Mouse (Mus musculus): ENCODE data around the gene Fut9. TPM values are rescaled to one million over a fixed set of nuclear protein-coding genes. Genes with fewer than 3 reads are reported as not detected.

Gene Fut9
- polyA plus RNA-seq, 1 experiment: 0.20 TPM

DNA sequence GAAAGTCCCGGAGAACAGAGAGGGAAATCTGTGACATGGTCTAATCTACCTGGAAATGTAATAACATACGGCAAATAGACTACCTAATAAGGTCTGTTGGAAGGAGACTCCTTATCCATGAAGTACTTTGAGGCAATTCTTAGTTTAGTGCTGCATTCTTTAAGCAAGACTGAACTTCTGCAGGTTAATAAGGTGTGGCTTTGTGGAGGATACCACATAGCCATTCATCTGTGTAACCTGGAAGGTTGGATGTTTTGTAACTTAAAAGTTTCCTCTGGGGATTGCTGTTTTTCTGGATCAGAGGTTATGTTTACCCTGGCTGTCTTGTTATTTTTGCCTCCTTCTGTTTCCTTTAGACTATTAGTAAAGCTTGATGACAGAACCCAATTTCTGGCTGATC, 166.8 kb downstream of the Fut9 start:
- no peaks in the 10 kb centered on the region for H3K4me1 ChIP-seq (ENCODE audit: control insufficient read depth, insufficient read depth, low read length)
- H3K4me3 ChIP-seq (replicated peaks; ENCODE audit: control insufficient read depth, low read depth, low read length): no peak overlapping the region
- TF ChIP-seq CTCF (IDR thresholded peaks at IDR 0.05; ENCODE audit: control insufficient read depth, insufficient read depth, low read length) (no peak), POLR2A (IDR thresholded peaks at IDR 0.05; ENCODE audit: borderline replicate concordance, control insufficient read depth, low read depth, low read length) (no peak)
- no peak overlapping the region for H3K27ac ChIP-seq (ENCODE audit: control insufficient read depth, insufficient read depth, low read depth, low read length, poor library complexity)
- WGBS: 70% methylated on average over 2 of the region's 2 CpGs

DNA sequence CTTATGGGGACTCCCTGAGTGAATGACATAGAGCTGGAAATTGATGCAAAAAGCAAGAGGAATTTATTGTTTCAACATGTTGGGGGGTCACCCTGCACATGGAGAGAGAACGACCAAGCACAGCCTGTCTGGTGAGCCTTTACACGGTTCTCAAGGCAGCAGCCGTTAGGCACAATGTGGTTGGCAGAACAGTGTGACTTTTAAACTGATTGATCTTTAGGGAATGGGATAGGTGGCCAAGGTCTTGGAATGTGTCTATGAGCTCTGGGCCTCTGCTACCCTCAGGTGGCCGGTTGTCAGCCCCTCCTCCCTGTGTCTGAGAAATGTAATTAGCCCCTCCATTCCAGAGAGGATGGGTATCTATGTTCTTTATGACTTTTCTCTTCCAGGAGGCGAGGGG, 171.9 kb downstream of the Fut9 start:
- Histone ChIP-seq H3K4me1 (ENCODE audit: control insufficient read depth, insufficient read depth, low read length) (no peaks in the 10 kb centered on the region), H3K4me3 (replicated peaks; ENCODE audit: control insufficient read depth, low read depth, low read length) (no peak overlapping the region), H3K27ac (ENCODE audit: control insufficient read depth, insufficient read depth, low read depth, low read length, poor library complexity) (no peak overlapping the region)
- TF ChIP-seq POLR2A (IDR thresholded peaks at IDR 0.05; ENCODE audit: borderline replicate concordance, control insufficient read depth, low read depth, low read length) (no peak), CTCF (IDR thresholded peaks at IDR 0.05; ENCODE audit: control insufficient read depth, insufficient read depth, low read length) (no peak)
- 68% methylated on average over 5 of the region's 5 CpGs for WGBS

DNA sequence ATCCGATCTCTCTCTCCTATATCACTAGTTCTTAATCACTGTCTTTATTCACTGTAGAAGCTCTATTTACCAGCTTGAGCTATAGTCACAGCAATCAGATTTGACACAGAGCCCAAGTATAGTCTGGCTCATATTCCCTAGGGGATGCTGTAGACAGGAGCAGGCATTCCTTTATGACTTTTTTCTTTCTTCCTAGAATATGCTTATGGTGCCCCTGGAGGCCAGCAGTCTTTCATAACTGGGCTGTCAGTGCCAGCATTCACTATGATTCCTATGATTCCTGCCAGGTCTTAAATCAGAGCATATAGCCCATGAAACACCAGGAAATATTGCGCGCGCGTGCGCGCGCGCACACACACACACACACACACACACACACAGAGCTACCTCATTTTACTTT, 172.6 kb downstream of the Fut9 start:
- Histone ChIP-seq H3K4me3 (replicated peaks; ENCODE audit: control insufficient read depth, low read depth, low read length) (no peak overlapping the region), H3K4me1 (ENCODE audit: control insufficient read depth, insufficient read depth, low read length) (no peaks in the 10 kb centered on the region), H3K27ac (ENCODE audit: control insufficient read depth, insufficient read depth, low read depth, low read length, poor library complexity) (no peak overlapping the region)
- TF ChIP-seq CTCF (IDR thresholded peaks at IDR 0.05; ENCODE audit: control insufficient read depth, insufficient read depth, low read length) (no peak), POLR2A (IDR thresholded peaks at IDR 0.05; ENCODE audit: borderline replicate concordance, control insufficient read depth, low read depth, low read length) (no peak)
- WGBS: 91% methylated on average over 9 of the region's 9 CpGs

DNA sequence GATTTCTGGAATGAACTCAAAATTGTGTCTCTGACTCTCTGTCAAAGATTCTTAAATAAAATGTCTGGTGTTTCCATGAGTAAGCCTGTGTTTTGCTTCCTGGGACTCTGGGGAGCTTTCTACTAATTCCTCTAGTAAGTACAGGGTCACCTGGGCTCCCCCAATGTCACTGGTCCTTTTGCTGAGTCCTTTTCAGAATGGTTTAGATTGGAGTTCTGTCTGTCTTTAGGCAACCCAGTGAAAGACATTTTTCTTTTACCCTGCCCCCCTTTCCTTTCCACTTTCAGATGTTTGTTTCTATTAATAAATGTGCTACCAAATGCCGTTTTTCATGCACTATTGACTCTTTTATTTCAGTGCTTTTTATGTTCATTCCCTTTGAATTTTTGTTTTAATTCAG, 173.0 kb downstream of the Fut9 start:
- 47% methylated on average over 1 of the region's 1 CpGs for WGBS
- Histone ChIP-seq H3K4me3 (replicated peaks; ENCODE audit: control insufficient read depth, low read depth, low read length) (no peak overlapping the region), H3K27ac (ENCODE audit: control insufficient read depth, insufficient read depth, low read depth, low read length, poor library complexity) (no peak overlapping the region), H3K4me1 (ENCODE audit: control insufficient read depth, insufficient read depth, low read length) (no peaks in the 10 kb centered on the region)
- TF ChIP-seq CTCF (IDR thresholded peaks at IDR 0.05; ENCODE audit: control insufficient read depth, insufficient read depth, low read length): no peak
- no peak for TF ChIP-seq POLR2A (IDR thresholded peaks at IDR 0.05; ENCODE audit: borderline replicate concordance, control insufficient read depth, low read depth, low read length)

DNA sequence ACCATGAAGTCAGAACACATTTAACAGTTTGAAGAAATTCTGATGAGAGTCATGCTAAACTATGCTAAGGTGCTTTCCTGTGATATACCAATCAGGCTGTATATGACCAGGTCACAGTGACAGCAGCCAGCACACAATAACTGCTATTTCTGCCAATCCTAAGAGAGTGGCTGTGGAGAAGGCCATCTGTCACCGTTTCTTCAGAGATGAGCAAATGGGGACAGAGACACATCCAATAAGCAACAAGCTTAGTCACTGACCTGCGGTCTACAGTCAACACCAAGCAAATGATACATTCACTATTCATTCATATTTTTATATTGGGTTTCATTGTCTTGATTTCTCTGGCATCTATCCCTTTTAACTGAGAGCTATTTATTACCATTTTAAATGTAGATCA, 176.9 kb downstream of the Fut9 start:
- no peak for TF ChIP-seq POLR2A (IDR thresholded peaks at IDR 0.05; ENCODE audit: borderline replicate concordance, control insufficient read depth, low read depth, low read length)
- no peak for TF ChIP-seq CTCF (IDR thresholded peaks at IDR 0.05; ENCODE audit: control insufficient read depth, insufficient read depth, low read length)
- Histone ChIP-seq H3K4me3 (replicated peaks; ENCODE audit: control insufficient read depth, low read depth, low read length) (no peak overlapping the region), H3K4me1 (ENCODE audit: control insufficient read depth, insufficient read depth, low read length) (no peaks in the 10 kb centered on the region), H3K27ac (ENCODE audit: control insufficient read depth, insufficient read depth, low read depth, low read length, poor library complexity) (no peak overlapping the region)
- WGBS: 76% methylated on average over 2 of the region's 2 CpGs

DNA sequence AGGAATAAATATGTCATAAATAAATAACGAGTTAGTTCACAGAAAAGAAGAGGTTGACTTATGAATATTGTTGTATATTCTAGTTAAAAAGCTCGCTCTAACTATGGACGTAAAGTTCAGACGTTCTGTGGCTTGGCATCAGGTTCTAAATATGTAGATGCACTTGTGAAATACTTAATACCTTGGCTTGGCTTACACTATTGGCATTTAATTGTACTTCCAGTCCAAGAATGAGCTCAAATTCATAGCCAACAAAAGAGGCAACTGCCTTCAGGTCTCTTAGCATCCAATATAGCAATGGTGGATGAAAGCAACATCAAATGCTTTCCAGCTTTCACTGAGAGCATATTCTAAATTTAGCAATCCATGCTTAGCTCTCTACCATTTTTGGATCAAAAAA, 182.7 kb downstream of the Fut9 start:
- no peaks in the 10 kb centered on the region for H3K4me1 ChIP-seq (ENCODE audit: control insufficient read depth, insufficient read depth, low read length)
- 66% methylated on average over 4 of the region's 4 CpGs for WGBS
- no peak for TF ChIP-seq POLR2A (IDR thresholded peaks at IDR 0.05; ENCODE audit: borderline replicate concordance, control insufficient read depth, low read depth, low read length)
- no peak for TF ChIP-seq CTCF (IDR thresholded peaks at IDR 0.05; ENCODE audit: control insufficient read depth, insufficient read depth, low read length)

DNA sequence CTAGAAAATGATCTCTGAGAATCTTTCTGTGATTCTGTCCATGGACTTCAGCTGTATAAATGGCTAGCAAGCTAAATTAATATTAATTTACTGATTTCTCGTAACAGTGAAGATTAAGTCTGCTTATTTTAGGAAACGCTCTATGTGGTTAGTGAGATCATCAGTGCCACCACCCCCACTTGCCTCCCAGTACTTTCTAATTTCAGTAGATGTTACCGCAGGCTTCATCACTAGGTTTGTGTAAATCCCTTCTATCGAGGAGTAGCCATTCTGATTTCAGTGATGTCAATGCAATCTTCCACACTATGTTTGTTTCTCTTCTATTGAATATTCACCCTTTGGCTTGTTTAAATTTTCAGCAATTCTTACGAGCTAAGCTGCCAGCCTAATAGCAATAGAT, 186.6 kb downstream of the Fut9 start:
- WGBS: 76% methylated on average over 5 of the region's 5 CpGs
- no peak for TF ChIP-seq CTCF (IDR thresholded peaks at IDR 0.05; ENCODE audit: control insufficient read depth, insufficient read depth, low read length)
- no peak for TF ChIP-seq POLR2A (IDR thresholded peaks at IDR 0.05; ENCODE audit: borderline replicate concordance, control insufficient read depth, low read depth, low read length)
- no peak overlapping the region for H3K4me3 ChIP-seq (replicated peaks; ENCODE audit: control insufficient read depth, low read depth, low read length)
- H3K27ac ChIP-seq (ENCODE audit: control insufficient read depth, insufficient read depth, low read depth, low read length, poor library complexity): no peak overlapping the region
- no peaks in the 10 kb centered on the region for H3K4me1 ChIP-seq (ENCODE audit: control insufficient read depth, insufficient read depth, low read length)

More for the DNA sequence above, 182.7 kb downstream of the Fut9 start:
- Histone ChIP-seq H3K27ac (ENCODE audit: control insufficient read depth, insufficient read depth, low read depth, low read length, poor library complexity) (no peak overlapping the region), H3K4me3 (replicated peaks; ENCODE audit: control insufficient read depth, low read depth, low read length) (no peak overlapping the region)

DNA sequence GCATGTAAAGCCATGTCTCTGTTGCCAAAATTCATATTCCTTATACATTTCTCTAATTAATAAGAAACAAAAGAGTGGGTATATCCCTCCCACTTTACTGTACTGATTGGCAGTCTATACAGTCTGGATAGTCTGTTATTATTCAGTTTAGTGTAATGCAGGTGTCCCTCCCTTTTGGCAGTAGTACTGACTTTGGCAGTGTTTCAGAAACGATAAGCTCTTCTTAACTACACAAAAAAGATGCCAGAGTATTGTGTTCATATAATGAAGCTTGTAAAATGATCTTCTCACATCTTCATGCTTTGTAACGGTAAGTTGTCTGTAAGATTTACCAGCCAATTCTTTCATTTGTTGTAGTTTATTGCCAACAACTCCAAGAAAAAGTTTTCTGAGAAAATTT, 189.6 kb downstream of the Fut9 start:
- Histone ChIP-seq H3K4me1 (ENCODE audit: control insufficient read depth, insufficient read depth, low read length) (no peaks in the 10 kb centered on the region), H3K4me3 (replicated peaks; ENCODE audit: control insufficient read depth, low read depth, low read length) (no peak overlapping the region), H3K27ac (ENCODE audit: control insufficient read depth, insufficient read depth, low read depth, low read length, poor library complexity) (no peak overlapping the region)
- TF ChIP-seq POLR2A (IDR thresholded peaks at IDR 0.05; ENCODE audit: borderline replicate concordance, control insufficient read depth, low read depth, low read length) (no peak), CTCF (IDR thresholded peaks at IDR 0.05; ENCODE audit: control insufficient read depth, insufficient read depth, low read length) (no peak)
- 61% methylated on average over 2 of the region's 2 CpGs for WGBS

DNA sequence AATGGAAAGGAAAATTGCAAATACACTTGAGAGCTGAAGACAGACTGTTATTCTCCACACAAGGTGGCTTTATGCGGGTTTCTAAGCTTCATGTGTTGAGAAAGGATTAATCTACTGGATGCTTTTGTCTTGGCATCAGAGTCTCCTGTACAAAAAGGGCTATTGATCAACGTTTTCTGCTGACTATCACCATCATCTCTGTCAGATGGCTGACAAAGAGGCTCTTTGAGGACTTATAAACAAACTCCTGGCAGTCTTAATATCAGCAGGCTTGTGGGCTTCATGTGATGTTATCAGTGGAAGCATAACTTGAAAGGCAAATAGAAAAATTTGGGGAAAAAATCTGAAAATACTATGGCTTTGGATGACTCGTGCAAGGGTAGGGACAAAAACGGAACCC, 206.8 kb downstream of the Fut9 start:
- H3K4me1 ChIP-seq (ENCODE audit: control insufficient read depth, insufficient read depth, low read length): no peaks in the 10 kb centered on the region
- H3K27ac ChIP-seq (ENCODE audit: control insufficient read depth, insufficient read depth, low read depth, low read length, poor library complexity): no peak overlapping the region
- no peak overlapping the region for H3K4me3 ChIP-seq (replicated peaks; ENCODE audit: control insufficient read depth, low read depth, low read length)
- 65% methylated on average over 4 of the region's 4 CpGs for WGBS
- TF ChIP-seq CTCF (IDR thresholded peaks at IDR 0.05; ENCODE audit: control insufficient read depth, insufficient read depth, low read length): no peak
- no peak for TF ChIP-seq POLR2A (IDR thresholded peaks at IDR 0.05; ENCODE audit: borderline replicate concordance, control insufficient read depth, low read depth, low read length)
